Mouse (Mus musculus): ENCODE data around the gene Tns4. TPM values are rescaled to one million over a fixed set of nuclear protein-coding genes. Genes with fewer than 3 reads are reported as not detected.

The Tns4 gene
- polyA plus RNA-seq, 1 experiment from 2014 or later = 0.19 TPM

- peak; percentile 47 for ATAC-seq (ENCODE audit: low read depth)
- H3K27ac ChIP-seq (ENCODE audit: low read length) = peak within 1 kb of the TSS; percentile 68
- H3K27me3 ChIP-seq (ENCODE audit: control insufficient read depth, insufficient read depth, low read depth, low read length) = peaks cover 43% of the 10 kb centered on the region
- under 1% methylated on average over 58 of the region's 63 CpGs for WGBS (ENCODE audit: insufficient replicate concordance)
- no peaks in the 10 kb centered on the region for H3K36me3 ChIP-seq (ENCODE audit: control insufficient read depth, insufficient read depth)
- H3K4me2 ChIP-seq (ENCODE audit: low read depth, low read length) = peak within 1 kb of the TSS; percentile 66
- no peaks in the 10 kb centered on the region for H3K9me3 ChIP-seq (replicated peaks; ENCODE audit: control insufficient read depth, low read length)
- H3K4me3 ChIP-seq (ENCODE audit: low read depth, low read length) = peak within 1 kb of the TSS; percentile 59
- peak within 1 kb of the TSS; percentile 71 for H3K9ac ChIP-seq (ENCODE audit: low read depth, low read length)
- peaks cover 6% of the 10 kb centered on the region for H3K4me1 ChIP-seq (ENCODE audit: control insufficient read depth, low read depth, low read length)
These were observed 47.9 kb downstream of the Tns4 start, which contains the start of gene Igfbp4 for GRCm38 (mm10) chr11:99041051-99041729. TSS of gene Igfbp4 (plus strand) at chr11:99041244.

GRCm38 (mm10) chr11:99040346-99040974, 48.6 kb downstream of the Tns4 start:
- no peak for ATAC-seq (ENCODE audit: low read depth)

GRCm38 (mm10) chr11:99039782-99040181, 49.3 kb downstream of the Tns4 start:
- peak overlapping the region; percentile 66 for H3K4me2 ChIP-seq (ENCODE audit: low read depth, low read length)
- no peaks in the 10 kb centered on the region for H3K36me3 ChIP-seq (ENCODE audit: control insufficient read depth, insufficient read depth)
- peak overlapping the region; percentile 59 for H3K4me3 ChIP-seq (ENCODE audit: low read depth, low read length)
- no peaks in the 10 kb centered on the region for H3K9me3 ChIP-seq (replicated peaks; ENCODE audit: control insufficient read depth, low read length)
- peaks cover 6% of the 10 kb centered on the region for H3K4me1 ChIP-seq (ENCODE audit: control insufficient read depth, low read depth, low read length)
- peaks cover 43% of the 10 kb centered on the region for H3K27me3 ChIP-seq (ENCODE audit: control insufficient read depth, insufficient read depth, low read depth, low read length)
- no peak overlapping the region; the same call in 1 of the 2 replicates for H3K9ac ChIP-seq (ENCODE audit: low read depth, low read length)
- ATAC-seq (ENCODE audit: low read depth) = no peak
- no peak overlapping the region for H3K27ac ChIP-seq (ENCODE audit: low read length)
- WGBS (ENCODE audit: insufficient replicate concordance) = under 1% methylated on average over 15 of the region's 15 CpGs

More at GRCm38 (mm10) chr11:99040346-99040974, 48.6 kb downstream of the Tns4 start:
- peak overlapping the region; percentile 71 for H3K9ac ChIP-seq (ENCODE audit: low read depth, low read length)
- peaks cover 43% of the 10 kb centered on the region for H3K27me3 ChIP-seq (ENCODE audit: control insufficient read depth, insufficient read depth, low read depth, low read length)
- peak overlapping the region; percentile 66 for H3K4me2 ChIP-seq (ENCODE audit: low read depth, low read length)
- peaks cover 6% of the 10 kb centered on the region for H3K4me1 ChIP-seq (ENCODE audit: control insufficient read depth, low read depth, low read length)
- no peaks in the 10 kb centered on the region for H3K36me3 ChIP-seq (ENCODE audit: control insufficient read depth, insufficient read depth)
- H3K27ac ChIP-seq (ENCODE audit: low read length) = peak overlapping the region; percentile 57
- 3% methylated on average over 17 of the region's 17 CpGs for WGBS (ENCODE audit: insufficient replicate concordance)
- peak overlapping the region; percentile 59 for H3K4me3 ChIP-seq (ENCODE audit: low read depth, low read length)
- no peaks in the 10 kb centered on the region for H3K9me3 ChIP-seq (replicated peaks; ENCODE audit: control insufficient read depth, low read length)

- WGBS (ENCODE audit: insufficient replicate concordance) = 20% methylated on average over 6 of the region's 6 CpGs
- peaks cover 6% of the 10 kb centered on the region for H3K4me1 ChIP-seq (ENCODE audit: control insufficient read depth, low read depth, low read length)
- no peaks in the 10 kb centered on the region for H3K9me3 ChIP-seq (replicated peaks; ENCODE audit: control insufficient read depth, low read length)
- H3K27me3 ChIP-seq (ENCODE audit: control insufficient read depth, insufficient read depth, low read depth, low read length) = peaks cover 24% of the 10 kb centered on the region
- no peak overlapping the region for H3K4me3 ChIP-seq (ENCODE audit: low read depth, low read length)
- ATAC-seq (ENCODE audit: low read depth) = no peak
- H3K36me3 ChIP-seq (ENCODE audit: control insufficient read depth, insufficient read depth) = no peaks in the 10 kb centered on the region
- H3K4me2 ChIP-seq (ENCODE audit: low read depth, low read length) = no peak overlapping the region
- H3K27ac ChIP-seq (ENCODE audit: low read length) = no peak overlapping the region
- H3K9ac ChIP-seq (ENCODE audit: low read depth, low read length) = no peak overlapping the region
These were observed 52.9 kb downstream of the Tns4 start for GRCm38 (mm10) chr11:99036254-99036653.

GRCm38 (mm10) chr11:99035350-99035749, 53.8 kb downstream of the Tns4 start:
- no peaks in the 10 kb centered on the region for H3K9me3 ChIP-seq (replicated peaks; ENCODE audit: control insufficient read depth, low read length)
- no peak overlapping the region for H3K27ac ChIP-seq (ENCODE audit: low read length)
- peaks cover 15% of the 10 kb centered on the region for H3K27me3 ChIP-seq (ENCODE audit: control insufficient read depth, insufficient read depth, low read depth, low read length)
- ATAC-seq (ENCODE audit: low read depth) = no peak
- H3K4me2 ChIP-seq (ENCODE audit: low read depth, low read length) = no peak overlapping the region
- H3K4me3 ChIP-seq (ENCODE audit: low read depth, low read length) = no peak overlapping the region
- 61% methylated on average over 4 of the region's 4 CpGs for WGBS (ENCODE audit: insufficient replicate concordance)
- no peaks in the 10 kb centered on the region for H3K36me3 ChIP-seq (ENCODE audit: control insufficient read depth, insufficient read depth)
- no peak overlapping the region for H3K9ac ChIP-seq (ENCODE audit: low read depth, low read length)
- peaks cover 4% of the 10 kb centered on the region for H3K4me1 ChIP-seq (ENCODE audit: control insufficient read depth, low read depth, low read length)

GRCm38 (mm10) chr11:99026899-99027440, 62.1 kb downstream of the Tns4 start:
- peaks cover 8% of the 10 kb centered on the region for H3K36me3 ChIP-seq (ENCODE audit: control insufficient read depth, insufficient read depth)
- peaks cover 8% of the 10 kb centered on the region for H3K4me1 ChIP-seq (ENCODE audit: control insufficient read depth, low read depth, low read length)
- H3K4me3 ChIP-seq (ENCODE audit: low read depth, low read length) = no peak overlapping the region
- H3K9me3 ChIP-seq (replicated peaks; ENCODE audit: control insufficient read depth, low read length) = no peaks in the 10 kb centered on the region
- no peak for ATAC-seq (ENCODE audit: low read depth)
- no peak overlapping the region for H3K9ac ChIP-seq (ENCODE audit: low read depth, low read length)
- H3K27ac ChIP-seq (ENCODE audit: low read length) = no peak overlapping the region
- WGBS (ENCODE audit: insufficient replicate concordance) = 63% methylated on average over 12 of the region's 12 CpGs
- no peak overlapping the region for H3K4me2 ChIP-seq (ENCODE audit: low read depth, low read length)
- no peaks in the 10 kb centered on the region for H3K27me3 ChIP-seq (ENCODE audit: control insufficient read depth, insufficient read depth, low read depth, low read length)

- H3K4me2 ChIP-seq (ENCODE audit: low read depth, low read length) = no peak overlapping the region
- H3K27me3 ChIP-seq (ENCODE audit: control insufficient read depth, insufficient read depth, low read depth, low read length) = no peaks in the 10 kb centered on the region
- H3K27ac ChIP-seq (ENCODE audit: low read length) = no peak overlapping the region
- no peak overlapping the region for H3K9ac ChIP-seq (ENCODE audit: low read depth, low read length)
- no peaks in the 10 kb centered on the region for H3K9me3 ChIP-seq (replicated peaks; ENCODE audit: control insufficient read depth, low read length)
- no peak for ATAC-seq (ENCODE audit: low read depth)
- H3K4me3 ChIP-seq (ENCODE audit: low read depth, low read length) = no peak overlapping the region
- peaks cover 17% of the 10 kb centered on the region for H3K4me1 ChIP-seq (ENCODE audit: control insufficient read depth, low read depth, low read length)
- peaks cover 19% of the 10 kb centered on the region for H3K36me3 ChIP-seq (ENCODE audit: control insufficient read depth, insufficient read depth)
- WGBS (ENCODE audit: insufficient replicate concordance) = 82% methylated on average over 6 of the region's 6 CpGs
These were observed 63.2 kb downstream of the Tns4 start for GRCm38 (mm10) chr11:99025878-99026277.

GRCm38 (mm10) chr11:99024468-99025134, 64.5 kb downstream of the Tns4 start:
- ATAC-seq (ENCODE audit: low read depth) = no peak
- Histone ChIP-seq H3K9me3 (replicated peaks; ENCODE audit: control insufficient read depth, low read length) (no peaks in the 10 kb centered on the region), H3K4me3 (ENCODE audit: low read depth, low read length) (peak overlapping the region; percentile 97), H3K27ac (ENCODE audit: low read length) (peak overlapping the region; percentile 62; the same call in 1 of the 2 replicates), H3K27me3 (ENCODE audit: control insufficient read depth, insufficient read depth, low read depth, low read length) (no peaks in the 10 kb centered on the region), H3K36me3 (ENCODE audit: control insufficient read depth, insufficient read depth) (peaks cover 31% of the 10 kb centered on the region), H3K9ac (ENCODE audit: low read depth, low read length) (peak overlapping the region; percentile 54), H3K4me2 (ENCODE audit: low read depth, low read length) (peak overlapping the region; percentile 80), H3K4me1 (ENCODE audit: control insufficient read depth, low read depth, low read length) (peaks cover 26% of the 10 kb centered on the region)
- WGBS (ENCODE audit: insufficient replicate concordance) = 39% methylated on average over 18 of the region's 18 CpGs
